Mouse (Mus musculus): Measurements from ENCODE around the gene Rrbp1.

Rrbp1 gene

GRCm38 (mm10) chr2:143963318-143963717, 47.7 kb downstream of the Rrbp1 start:
- intact Hi-C loops (cut with DNase I): no loop called here

- intact Hi-C loops (cut with DNase I): no loop called here
Measured at GRCm38 (mm10) chr2:143962192-143962591, 48.9 kb downstream of the Rrbp1 start.

DNA sequence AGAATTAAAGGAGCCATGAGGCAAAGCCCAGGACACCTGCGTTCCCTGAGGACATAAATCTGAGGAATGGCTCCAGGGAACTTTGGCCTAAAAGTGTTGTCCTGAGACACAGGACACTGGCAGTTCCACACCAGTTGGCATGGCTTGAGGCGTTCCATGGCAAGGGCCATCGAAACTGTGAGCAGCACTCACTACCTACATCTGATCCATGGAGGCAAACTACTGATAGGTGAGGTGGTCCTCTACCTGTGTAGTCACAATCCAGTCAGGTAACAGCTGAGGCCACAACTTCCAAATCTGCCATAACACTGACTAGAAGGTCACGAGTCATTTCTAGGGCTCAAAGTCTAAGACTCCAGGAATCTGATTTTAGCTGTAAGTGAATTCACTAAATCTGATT, 55.3 kb downstream of the Rrbp1 start:
- intact Hi-C loops (cut with DNase I): no loop called here

DNA sequence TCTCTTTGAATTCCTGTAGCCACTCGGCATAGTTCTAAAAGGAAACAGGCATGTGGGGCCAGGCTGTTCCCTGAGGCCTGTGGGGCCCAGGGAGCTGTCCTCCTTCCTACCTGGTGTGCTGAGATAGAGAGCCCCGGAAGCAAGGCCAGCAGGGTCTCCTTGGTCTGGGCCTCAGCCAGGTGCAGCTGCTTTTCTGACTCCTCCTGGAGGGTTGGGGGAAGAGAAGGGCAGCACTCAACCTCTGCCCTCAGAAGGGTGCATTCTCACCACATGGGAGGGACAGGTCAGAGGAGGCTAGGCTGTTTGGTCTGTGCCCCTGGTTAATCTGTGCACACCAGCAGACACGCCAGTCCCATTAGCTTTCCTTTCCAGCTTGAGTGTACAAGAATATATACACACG, 56.1 kb downstream of the Rrbp1 start:
- intact Hi-C loops (cut with DNase I): no loop called here

- intact Hi-C loops (cut with DNase I): no loop called here
Measured at GRCm38 (mm10) chr2:143953944-143954343, 57.1 kb downstream of the Rrbp1 start.

DNA sequence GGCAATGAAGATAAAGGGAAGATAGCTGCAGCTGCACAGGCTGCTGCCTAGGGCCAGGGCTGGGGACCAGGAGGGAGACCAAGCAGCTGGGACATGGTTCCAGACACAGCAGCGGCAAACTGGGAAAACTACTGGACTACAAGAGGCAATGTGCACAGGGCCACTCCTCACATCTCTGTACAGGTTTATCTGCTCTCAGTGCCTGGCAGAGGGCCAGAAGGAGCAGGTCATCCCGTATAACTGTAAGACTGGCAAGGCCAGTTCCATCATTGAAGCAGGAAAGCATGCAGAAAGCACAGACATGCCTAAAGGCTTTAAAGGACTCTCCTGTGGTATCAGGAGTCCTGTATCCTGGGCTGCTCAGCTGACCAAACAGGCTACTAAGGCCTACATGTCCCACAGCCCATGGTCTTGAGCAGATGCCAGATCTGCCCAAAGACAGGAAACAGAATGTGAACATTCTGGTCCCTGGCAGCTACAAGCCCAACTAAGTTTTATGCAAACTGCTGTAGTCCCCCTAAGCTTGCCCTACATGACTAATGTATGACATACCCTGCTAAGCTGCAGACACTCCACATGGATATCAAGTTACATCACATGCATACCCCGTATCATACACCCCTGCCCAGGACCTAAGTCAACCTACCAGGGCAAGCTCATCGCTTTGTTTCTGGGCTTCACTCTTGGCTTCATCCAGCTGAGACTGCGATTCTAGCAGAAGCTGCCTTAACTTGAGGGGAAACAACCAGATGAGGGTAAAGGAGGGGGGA, 59.3 kb downstream of the Rrbp1 start:
- intact Hi-C loops (cut with DNase I): no loop called here

- intact Hi-C loops (cut with DNase I): no loop called here
Measured at GRCm38 (mm10) chr2:143951028-143951420, 60.0 kb downstream of the Rrbp1 start.

DNA sequence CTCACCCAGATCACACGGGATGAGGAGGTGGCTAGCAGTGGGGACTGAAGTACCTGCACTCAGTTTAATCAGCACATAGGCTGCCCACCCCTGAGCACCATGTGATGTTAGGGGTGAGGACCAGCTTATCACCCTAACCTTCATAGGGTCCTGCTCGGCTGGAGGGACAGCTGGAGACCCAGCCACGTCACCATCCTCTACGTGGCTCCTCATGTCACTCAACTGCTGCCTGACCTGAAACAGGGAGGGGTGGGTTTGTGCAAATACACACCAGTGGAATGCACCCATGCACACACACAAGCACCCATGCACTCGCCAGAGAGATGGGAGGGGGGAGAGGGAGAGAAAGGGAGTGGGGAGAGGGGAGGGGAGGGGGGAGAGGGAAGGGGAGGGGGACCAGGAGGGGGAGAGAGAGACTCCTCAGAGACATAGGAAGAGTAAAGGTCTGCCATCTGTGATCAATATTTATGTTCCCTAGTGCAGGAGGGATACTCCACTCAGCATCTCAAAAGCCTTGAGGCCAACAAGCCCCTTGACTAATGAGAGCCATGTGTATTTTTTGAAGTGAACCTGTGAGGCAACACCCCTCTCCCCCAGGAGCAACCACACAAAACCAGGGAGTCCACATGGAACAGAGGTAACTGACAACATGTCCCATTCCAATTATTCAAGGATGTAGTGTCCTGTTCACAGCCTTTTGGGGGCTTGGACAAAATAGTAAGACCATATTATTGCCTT, 60.6 kb downstream of the Rrbp1 start:
- intact Hi-C loops (cut with DNase I): no loop called here

DNA sequence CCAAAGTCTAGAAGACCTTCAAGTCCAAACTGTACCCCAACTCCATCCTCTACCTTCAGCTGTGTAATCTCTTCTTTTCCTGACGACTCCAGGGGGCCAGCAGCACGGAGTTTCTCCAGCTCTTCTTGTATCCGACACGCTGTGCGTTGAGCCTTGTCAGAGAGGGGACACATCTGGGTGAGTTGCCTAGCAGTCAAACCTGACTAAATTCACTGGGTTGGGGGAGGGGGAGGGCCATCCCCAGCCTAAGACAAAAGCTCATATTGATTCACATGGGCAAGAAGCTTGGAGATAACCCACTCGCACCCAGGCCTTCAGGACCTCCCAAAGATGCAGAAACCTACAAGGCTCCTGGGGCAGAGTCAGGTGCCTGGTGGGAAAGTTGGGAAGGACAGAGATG, 61.8 kb downstream of the Rrbp1 start:
- intact Hi-C loops (cut with DNase I): loop anchor here (10.0 kb wide), 1 partner anchor 84 kb away; the partner anchor contains the start of gene Bfsp1

DNA sequence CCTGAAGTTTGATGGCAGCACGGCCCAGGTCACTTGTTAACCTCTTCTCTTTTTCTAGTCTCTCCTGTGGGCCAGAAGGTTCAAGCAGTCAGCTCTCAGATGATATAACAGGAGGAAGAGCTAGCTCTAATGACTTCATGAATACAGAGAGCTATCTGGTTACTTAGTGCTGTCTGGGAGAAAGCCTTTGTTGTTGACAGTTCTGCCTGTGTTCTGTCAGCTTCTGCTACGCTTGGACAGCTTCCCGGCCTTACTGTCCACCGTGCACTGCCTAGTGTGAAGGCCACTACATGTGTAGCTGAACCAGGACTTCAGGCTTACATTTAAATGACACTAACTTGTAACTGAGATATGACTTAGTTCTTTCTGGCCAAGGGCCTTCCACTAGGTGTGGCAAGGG, 62.6 kb downstream of the Rrbp1 start:
- intact Hi-C loops (cut with DNase I): loop anchor here (10.0 kb wide), 1 partner anchor 84 kb away; the partner anchor contains the start of gene Bfsp1

- intact Hi-C loops (cut with DNase I): loop anchor here (10.0 kb wide), 1 partner anchor 83 kb away; the partner anchor contains the start of gene Bfsp1
Measured at GRCm38 (mm10) chr2:143947981-143948380, 63.1 kb downstream of the Rrbp1 start.

DNA sequence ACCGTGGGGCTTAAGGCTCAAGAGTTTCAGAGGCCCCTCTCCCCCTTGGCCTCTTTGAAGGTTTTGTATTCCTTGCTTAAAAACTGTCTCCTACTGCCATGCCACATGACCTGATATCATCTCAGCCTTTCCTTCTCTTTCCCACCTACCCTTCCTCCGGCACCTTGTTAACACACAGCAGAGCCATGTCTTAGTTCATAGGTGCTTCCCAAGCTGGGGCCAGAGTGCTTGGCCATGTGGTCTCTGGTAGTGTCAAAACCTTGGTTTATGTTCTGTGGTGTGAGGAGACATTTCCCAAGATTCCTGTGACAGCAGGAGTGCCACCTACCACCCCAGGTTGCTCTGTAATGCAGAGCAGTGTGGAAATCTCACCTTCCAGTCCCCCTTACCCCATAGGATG, 64.7 kb downstream of the Rrbp1 start:
- intact Hi-C loops (cut with DNase I): loop anchor here (10.0 kb wide), 1 partner anchor 82 kb away; the partner anchor contains the start of gene Bfsp1

- intact Hi-C loops (cut with DNase I): loop anchor here (10.0 kb wide), 1 partner anchor 81 kb away; the partner anchor contains the start of gene Bfsp1
Measured at GRCm38 (mm10) chr2:143945466-143946075, 65.5 kb downstream of the Rrbp1 start.

DNA sequence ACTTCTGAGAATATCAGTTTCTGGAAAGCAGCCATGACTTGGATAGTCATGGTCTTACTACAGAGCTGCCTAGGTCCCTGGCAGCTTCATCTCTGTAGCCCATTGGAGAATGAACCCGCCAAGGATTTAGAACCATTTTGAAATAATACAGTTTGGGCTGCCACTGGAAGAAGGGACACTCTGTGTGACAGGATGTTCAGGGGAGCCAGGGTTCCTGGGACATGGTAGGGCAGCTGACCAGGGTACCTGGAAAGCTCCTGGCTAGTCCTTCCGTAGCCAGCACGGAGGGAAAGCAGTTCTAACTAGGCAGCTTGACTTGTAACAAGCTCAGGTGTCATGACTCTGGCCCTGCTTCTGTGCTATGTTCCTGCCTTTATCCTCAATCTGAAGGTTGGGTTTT, 66.3 kb downstream of the Rrbp1 start:
- intact Hi-C loops (cut with DNase I): loop anchor here (10.0 kb wide), 1 partner anchor 80 kb away; the partner anchor contains the start of gene Bfsp1

- intact Hi-C loops (cut with DNase I): loop anchor here (10.0 kb wide), 1 partner anchor 76 kb away; the partner anchor contains the start of gene Bfsp1
Measured at GRCm38 (mm10) chr2:143940406-143940805, 70.7 kb downstream of the Rrbp1 start.

- intact Hi-C loops (cut with DNase I): no loop called here
Measured at GRCm38 (mm10) chr2:143937861-143938260, 73.2 kb downstream of the Rrbp1 start.

- intact Hi-C loops (cut with DNase I): no loop called here
Measured at GRCm38 (mm10) chr2:143934439-143934838, 76.6 kb downstream of the Rrbp1 start.

GRCm38 (mm10) chr2:143933516-143933915, 77.5 kb downstream of the Rrbp1 start:
- intact Hi-C loops (cut with DNase I): no loop called here

- intact Hi-C loops (cut with DNase I): no loop called here
Measured at GRCm38 (mm10) chr2:143932340-143932873, 78.7 kb downstream of the Rrbp1 start.

GRCm38 (mm10) chr2:143929607-143930311, 81.3 kb downstream of the Rrbp1 start:
- intact Hi-C loops (cut with DNase I): no loop called here

DNA sequence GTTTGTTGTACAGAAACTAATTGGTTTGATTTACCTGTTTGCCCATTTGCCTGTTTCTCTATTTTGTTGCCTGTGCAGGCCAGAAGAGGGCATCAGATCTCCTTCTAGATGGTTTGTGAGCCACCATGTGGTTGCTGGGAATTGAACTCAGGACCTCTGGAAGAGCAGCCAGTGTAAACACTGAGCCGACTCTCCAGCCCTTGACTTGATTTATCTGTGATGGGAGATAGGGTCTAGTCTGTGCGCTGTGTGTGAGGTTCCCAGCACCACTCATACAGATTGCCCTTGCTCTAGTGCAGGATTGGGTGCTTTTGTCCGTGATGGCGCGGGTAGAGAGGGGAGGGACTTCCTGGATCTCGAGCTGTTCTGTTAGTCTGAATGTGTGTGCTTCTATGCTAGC, 85.2 kb downstream of the Rrbp1 start:
- intact Hi-C loops (cut with DNase I): no loop called here
